Mouse (Mus musculus): ENCODE measurements around the gene Zhx3. TPM values are rescaled to one million over a fixed set of nuclear protein-coding genes. Genes with fewer than 3 reads are reported as not detected.
A peak's percentile ranks its signal among the peaks of the same experiment; 100 is the strongest.

Gene Zhx3
- total RNA-seq, 4 experiments from 2014 or later = 55.1 to 71.0 (median 64.2) TPM

DNA sequence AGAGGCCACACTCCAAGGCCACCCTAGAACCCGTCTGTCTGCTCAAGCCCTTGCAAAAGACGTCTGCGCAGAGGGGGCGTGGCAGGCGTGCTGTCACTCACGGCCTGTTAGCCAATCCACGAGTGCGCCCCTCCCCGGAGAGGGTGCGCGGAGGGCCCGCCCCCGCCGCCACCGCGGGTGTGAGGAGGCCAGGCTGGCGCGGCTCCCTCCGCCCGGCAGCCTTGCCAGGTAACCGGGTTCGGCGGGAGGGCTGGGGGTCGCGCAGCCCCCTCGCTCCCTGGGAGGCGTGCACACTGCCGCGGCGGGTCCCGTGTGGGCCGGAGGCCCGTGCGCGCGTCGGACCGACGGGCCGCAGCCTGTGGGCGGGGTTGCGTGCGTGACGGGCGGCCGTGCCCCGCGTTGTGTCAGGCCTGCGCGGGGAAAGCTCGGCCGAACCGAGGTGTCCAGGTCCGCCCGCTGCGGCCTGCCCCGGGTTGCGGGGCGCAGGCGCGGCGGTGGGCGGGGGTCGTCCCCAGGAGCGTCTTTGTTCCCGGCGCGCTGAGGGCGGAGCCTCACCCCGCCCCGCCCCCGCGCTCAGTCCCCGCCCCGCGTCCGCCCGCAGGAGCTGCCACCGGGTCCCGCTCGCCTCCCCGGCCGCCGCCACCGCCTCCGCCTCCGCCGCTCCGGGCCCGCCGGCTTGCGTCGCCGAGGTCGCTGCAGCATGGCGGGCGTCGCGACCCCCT, 141.5 kb downstream of the Zhx3 start, which contains the start of gene Plcg1:
TSS of gene Plcg1 (plus strand) at position 184 of the 722 bp plus-strand sequence.
- peak; percentile 88 to 94 for DNase-seq (ENCODE audit: low spot score in 2 of 2)

DNA sequence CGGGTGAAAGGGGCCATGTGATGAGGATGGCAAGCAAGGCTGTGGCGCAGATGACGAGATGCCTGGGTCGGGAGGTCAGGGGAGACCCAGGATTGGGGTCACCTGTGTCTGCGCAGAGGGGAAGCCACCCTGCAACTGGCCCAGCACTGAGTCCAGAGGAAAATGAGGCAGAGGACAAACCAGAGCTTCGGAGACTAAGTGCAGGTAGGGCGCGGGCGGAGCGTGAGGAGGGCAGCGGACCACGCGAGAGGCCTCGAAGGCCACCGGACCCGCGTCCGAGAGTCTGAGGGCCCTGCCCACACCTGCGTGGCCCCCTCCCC, 142.0 kb downstream of the Zhx3 start:
- no peak for DNase-seq (ENCODE audit: low spot score in 2 of 2)

DNA sequence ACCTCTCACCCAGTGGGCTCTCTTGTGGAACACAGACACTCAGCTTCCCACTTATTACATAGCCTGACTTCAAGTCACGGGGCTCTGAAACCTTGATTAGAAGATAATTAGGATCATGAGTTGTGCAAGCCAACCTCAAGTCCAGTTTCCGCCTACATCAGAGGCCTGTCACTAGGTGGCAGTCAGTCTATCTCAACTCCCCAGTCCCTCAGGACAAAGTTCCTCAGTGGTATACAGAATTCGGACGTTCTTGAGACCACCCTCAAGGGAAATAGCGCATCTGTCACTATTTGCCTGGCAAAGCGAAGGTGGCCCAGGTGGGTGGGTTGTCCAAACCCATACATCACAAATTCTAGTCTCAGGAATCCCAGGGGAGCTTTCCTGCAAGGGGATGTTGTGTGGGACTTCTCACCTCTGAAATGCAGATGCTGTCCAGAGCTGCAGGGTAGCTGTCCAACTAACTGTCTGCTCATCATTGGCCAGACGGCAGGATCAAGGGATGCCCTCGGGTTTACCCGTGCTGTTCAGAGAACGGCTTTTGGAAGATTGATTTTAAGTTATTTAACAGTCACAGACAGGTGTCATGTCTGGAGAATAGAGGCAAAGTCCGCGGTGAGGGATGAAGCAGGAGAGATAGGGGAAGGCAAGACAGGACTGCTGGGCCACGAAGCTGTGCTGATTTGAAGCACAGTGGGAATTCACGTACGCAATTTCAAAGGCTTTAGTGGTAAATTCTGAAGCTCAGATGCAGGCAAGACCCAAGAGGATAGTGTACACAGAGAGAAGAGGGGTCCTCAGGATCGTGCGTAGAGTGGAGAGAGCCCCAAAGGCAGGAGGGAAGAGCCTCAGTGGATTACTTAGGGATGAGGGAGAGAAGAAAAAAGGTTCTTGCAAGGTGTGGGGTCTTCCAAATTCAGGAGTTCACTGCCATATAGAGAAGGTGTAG, 142.7 kb downstream of the Zhx3 start:
- DNase-seq (ENCODE audit: low spot score in 2 of 2) = no peak

DNA sequence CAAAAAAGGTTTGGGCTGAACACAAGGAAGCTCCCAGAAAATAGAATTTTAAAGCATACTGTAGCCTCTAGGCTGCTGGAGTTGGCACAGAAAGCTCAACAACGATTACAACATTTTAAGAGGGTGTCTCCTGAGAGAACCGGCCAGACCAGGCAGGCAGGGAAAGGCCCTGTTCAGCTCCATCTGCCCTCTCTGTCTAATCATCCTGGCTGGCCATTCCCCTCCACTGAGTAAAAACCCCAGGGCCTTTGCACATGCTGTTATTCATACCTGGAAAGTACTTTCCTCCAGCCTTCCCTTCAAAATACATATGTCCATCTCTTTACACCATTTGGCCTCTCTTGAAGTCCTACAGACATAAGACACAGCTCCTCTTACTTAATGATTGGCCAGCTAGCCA, 143.4 kb downstream of the Zhx3 start:
- no peak for DNase-seq (ENCODE audit: low spot score in 2 of 2)

DNA sequence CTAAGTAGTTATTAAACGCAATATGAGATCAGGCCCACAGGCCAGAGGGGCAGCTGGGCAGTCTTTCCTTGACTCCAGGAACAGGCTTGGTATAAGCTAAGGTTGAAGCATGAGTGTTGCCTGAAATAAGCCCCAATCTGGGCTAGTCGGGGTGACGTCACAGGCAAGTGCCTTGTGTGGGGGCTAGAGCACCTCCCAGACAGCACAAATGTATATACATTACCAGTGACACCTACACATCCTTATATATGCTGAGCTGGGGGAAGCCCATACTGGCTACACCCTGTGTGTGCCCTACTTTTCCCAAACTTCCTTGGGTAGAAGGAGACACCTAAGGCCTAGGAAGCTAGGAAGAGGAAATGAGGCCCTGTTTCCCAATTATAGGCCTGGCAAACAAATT, 143.8 kb downstream of the Zhx3 start:
- DNase-seq (ENCODE audit: low spot score in 2 of 2) = peak in 1 of 2 experiments; percentile 79

DNA sequence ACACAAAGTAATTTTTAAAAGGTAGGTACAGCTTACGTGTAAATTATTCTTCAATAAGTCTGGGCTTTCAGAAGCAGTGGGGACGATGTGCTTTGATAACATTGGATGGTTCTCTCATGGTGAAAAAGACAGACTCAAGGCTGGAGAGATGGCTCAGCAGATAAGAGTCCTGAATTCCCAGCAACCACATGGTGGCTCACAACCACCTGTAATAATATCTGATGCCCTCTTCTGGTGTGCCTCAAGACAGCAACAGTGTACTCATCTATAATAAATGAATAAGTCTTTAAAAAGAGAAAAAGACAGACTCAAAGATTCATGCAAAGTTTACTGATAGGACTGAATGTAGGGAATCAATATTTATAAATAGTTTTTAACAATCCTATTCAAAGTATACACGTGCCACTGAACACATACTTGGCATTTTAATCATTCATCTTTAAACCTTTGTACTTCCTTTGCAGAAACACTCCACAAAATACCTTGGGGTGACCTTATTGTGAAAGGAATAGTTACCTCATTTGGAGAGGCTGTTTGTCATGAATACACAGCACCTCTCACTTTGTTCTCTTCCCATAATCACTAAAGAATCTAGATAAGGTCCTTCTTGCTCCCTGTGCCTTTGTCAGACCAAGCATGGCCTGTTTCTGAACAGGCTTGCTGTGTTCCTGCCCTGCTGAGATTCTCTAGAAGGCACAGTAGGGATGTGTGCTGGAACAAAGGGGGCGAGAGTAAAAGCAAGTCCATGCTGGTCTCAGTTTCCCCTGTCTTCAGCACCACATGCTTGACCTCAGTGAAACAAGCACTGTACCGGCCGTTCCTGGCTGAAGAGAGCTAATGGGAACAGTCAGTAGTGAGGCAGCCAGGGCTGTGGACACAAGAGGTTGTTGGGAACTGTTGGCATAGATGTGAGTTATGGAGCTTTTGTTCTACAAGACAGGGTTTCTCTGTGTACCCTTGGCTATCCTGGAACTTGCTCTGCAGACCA, 146.6 kb downstream of the Zhx3 start:
- DNase-seq (ENCODE audit: low spot score in 2 of 2) = peak in 1 of 2 experiments; percentile 4

DNA sequence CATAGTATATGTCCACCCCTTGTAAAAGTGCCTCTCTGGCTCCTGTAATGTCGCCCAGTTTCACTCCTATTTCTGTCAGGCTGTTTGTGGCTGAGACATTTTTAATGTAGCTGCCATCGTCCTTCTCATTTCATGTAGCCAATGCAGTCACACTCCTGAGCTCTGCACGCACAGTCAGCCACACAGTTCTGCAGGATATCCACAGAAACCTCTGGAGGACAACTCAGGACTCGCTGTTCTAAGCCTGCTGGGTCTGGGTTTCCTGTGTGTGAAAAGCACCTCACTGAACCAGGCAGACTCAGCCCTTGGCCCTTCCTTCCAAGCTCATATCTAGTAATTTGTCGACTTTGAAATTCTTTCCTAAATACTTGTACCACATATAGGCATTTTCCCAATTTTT, 148.3 kb downstream of the Zhx3 start:
- no peak for DNase-seq (ENCODE audit: low spot score in 2 of 2)

DNA sequence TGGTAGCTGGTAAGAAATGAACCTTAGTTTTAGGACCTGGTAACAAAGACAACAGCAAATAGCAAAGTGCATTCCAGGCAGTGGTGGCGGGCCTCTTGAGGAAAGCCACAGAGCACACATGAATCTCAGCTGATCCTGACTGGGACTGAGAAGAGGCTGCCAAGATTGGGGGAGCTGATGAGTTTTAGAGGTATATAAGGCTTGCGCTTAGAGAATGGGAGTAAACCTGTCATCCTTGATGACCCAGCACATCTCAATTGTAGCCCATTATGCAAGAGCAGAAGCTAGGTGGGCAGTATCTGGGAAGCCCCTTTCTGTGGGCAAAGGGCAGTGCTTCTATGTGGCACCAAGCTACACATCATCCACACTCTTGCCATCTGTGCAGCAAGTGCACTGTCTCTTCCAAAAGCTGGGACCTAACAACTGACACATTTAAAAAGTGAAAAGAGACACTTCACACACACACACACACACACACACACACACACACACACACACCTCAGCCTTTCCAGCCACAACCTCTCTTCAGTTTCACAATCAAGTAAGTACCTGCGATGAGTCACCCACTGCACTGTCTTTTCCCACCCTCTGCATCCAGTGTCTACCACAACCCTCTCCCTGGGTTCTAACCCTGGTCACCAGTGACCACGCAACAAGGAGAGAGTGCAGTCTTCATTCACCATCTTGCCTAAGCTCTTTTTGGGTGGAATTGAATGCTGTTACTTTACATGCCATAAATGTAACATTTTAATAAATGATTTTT, 149.0 kb downstream of the Zhx3 start:
- no peak for DNase-seq (ENCODE audit: low spot score in 2 of 2)

DNA sequence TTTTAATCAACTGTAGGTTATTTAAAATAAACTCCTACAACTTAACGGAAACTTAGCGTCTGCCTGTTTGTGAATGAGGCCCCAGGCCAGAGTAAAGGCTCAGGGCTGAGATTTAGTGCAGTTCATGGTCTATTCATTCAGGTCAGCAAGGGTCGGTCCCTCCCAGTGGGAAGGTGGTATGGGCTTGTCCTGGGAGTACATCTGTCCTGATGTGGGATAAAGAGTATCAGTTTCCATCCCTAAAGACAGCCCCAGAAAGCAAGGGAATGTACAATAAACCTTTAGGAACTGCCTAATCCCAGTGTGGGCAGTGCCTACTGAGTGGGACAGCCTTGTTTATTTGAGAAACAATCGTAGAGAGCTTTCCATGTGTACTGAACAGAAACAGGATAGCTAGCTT, 150.1 kb downstream of the Zhx3 start:
- DNase-seq (ENCODE audit: low spot score in 2 of 2) = no peak

DNA sequence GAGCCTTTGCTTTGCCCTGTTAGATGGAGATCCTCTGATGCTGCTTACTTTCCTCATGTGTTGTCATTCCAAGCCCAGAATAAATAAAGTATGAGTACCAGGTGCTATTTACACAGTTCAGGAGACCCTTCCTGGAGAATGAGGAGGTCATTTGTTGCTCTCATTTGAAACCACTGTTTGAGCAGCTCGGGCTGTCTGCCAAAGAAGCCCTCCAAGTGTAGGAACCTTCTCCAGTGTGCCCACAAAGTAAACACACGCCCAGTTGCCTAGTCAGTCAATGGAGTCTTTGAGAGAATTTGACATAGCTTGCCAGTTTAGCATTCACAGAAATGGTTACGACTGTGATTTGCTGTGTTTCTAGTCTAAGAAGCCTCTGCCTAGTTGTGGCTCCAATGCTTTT, 154.0 kb downstream of the Zhx3 start:
- no peak for DNase-seq (ENCODE audit: low spot score in 2 of 2)

DNA sequence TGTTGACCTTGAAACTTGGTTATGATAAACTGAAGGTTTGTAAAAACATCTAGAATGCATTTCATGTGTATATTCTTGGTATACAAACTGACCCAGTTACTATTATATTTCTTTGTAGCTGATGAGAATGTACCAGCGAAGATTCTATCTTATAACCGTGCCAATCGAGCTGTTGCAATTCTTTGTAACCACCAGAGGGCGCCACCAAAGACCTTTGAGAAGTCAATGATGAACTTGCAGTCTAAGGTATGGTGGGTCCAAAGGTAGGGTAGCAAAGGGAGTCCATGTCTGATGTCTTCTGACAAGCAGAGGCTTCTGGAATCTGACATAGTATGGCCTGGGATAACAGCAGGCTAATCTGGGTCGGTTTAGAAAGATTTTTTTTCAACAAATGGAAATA, 155.5 kb downstream of the Zhx3 start:
- no peak for DNase-seq (ENCODE audit: low spot score in 2 of 2)

DNA sequence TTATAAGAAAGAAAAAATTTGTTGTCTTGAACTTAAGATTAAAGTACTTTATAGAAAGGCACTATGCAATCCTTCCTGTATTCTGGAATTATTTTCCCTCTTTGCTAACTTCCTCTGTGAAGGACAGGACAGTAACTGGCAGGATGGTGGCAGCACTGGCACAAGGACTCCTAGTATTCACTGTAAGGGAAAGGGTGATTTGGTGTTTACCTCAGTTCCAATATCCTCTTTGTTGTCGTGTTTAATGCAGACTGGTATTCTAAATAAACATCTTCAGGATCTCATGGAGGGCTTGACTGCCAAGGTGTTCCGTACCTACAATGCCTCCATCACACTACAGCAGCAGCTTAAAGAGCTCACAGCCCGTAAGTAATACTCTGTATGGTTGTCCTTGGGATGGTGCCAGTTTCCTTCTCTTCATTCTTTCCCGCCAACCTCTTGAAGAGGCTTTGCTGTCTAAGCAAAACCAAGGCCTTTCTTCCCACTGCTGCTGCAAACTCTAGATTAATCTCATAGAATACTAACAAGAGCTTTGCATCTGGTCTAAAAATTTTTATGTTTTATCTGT, 157.3 kb downstream of the Zhx3 start:
- DNase-seq (ENCODE audit: low spot score in 2 of 2) = no peak

DNA sequence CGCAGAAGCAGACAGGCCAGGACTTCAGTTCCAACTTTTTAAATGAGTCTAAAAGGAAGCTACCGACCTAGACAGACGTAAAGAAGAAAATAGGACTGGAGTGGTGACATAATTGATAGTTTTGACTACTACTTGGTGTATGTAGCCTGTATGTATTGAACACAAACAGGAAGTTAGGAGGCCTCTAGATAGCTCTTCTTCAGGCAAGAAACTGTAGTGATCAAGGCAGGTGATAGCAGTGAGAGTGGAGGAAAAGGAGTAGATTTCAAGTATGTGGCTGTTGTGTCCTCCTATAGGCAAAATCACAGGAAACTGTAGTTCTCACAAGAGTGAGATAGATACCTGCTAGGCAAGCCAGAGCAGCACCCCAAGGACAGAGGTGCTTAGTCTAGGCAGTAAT, 165.1 kb downstream of the Zhx3 start:
- no peak for DNase-seq (ENCODE audit: low spot score in 2 of 2)

DNA sequence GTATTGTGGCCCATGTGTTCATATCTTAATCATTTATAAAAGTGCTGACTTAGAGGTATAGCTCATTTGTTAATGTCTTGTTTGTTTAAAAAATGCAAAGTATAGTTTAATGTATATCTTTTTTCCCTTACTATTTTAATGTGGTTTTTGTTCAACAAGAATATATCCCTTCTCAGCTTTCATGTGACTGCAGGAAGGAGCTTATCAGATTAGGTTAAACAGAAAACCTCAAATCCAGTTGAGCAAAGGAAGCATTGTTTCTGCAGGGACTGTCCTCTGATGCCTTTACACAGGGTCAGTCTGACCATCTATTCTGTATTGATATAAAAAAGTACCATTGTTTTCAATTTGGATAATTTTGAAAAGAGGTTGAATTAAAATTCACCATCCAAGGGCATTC, 170.0 kb downstream of the Zhx3 start:
- DNase-seq (ENCODE audit: low spot score in 2 of 2) = no peak

DNA sequence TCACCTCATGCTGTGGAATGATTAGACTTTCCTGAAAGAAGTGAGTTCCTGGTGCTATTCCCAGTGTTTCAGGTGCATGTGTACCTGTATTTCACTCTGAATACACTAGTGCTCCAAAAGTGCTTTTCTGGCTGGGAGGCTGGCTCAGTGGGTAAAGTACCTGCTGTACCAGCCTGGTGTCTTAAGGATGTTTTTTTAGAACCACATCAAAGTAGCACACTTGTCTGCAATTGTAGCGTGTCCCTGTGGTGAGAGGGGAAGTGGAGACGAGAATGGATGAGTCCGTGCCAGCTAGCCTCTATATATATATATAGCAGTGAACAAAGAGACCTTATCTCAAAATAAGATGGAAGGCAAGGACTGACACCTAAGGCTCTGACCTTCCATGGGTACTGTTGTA, 171.2 kb downstream of the Zhx3 start:
- no peak for DNase-seq (ENCODE audit: low spot score in 2 of 2)

DNA sequence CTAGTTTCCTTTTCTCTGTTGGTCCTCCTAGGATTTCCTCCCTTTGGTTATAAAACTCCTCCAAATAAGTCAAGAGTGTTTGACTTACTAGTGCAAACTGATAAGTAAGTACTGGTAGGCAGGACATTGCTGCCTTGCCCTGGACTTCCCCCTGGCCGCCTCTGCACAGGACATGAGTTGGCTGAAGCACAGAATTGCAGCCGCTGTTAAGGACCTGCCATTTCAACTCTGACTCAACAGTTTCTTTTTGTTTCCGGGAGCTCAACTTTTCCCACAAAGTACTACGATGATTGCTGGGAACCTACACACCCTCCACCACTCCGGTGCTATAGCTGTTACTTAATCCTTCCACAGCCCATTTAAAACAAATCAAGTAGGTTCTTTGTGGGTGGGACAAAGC, 172.5 kb downstream of the Zhx3 start:
- DNase-seq (ENCODE audit: low spot score in 2 of 2) = no peak
